Mouse (Mus musculus): ENCODE data around the gene 2700049A03Rik.

GRCm38 (mm10) chr12:71137686-71138085 is 1.0 kb downstream of the 2700049A03Rik start:
- TF ChIP-seq CTCF (IDR thresholded peaks at IDR 0.05; ENCODE audit: insufficient read depth, low read depth, low read length) (no peak), POLR2A (IDR thresholded peaks at IDR 0.05; ENCODE audit: insufficient read depth, low read depth, low read length) (no peak)

Data from olfactory bulb, adult 2 months (tissue).